Mouse (Mus musculus) heart, postnatal 4 days (tissue): ENCODE data around the gene Mrps5. TPM values are rescaled to one million over a fixed set of nuclear protein-coding genes. Genes with fewer than 3 reads are reported as not detected.
A peak's percentile ranks its signal among the peaks of the same experiment; 100 is the strongest.

ENCODE experiments used
- DNase-seq: peaks from one replicate; pipeline ENCODE4 v3.0.0; 2021
- total RNA-seq, 2 experiments: library from RNA; stranded (reverse); gene quantifications; 2 replicates each; pipeline ENCODE4 v1.2.3; 2021

Gene Mrps5
- total RNA-seq, 2 experiments from 2014 or later = 128 to 134 TPM

GRCm38 (mm10) chr2:127622065-127622464, 35.0 kb downstream of the Mrps5 start:
- DNase-seq = no peak

- DNase-seq = no peak
These were observed 37.8 kb downstream of the Mrps5 start for GRCm38 (mm10) chr2:127624786-127625185.

- DNase-seq = no peak
These were observed 38.6 kb downstream of the Mrps5 start for GRCm38 (mm10) chr2:127625659-127626058.

- no peak for DNase-seq
These were observed 40.3 kb downstream of the Mrps5 start for GRCm38 (mm10) chr2:127627354-127627753.

DNA sequence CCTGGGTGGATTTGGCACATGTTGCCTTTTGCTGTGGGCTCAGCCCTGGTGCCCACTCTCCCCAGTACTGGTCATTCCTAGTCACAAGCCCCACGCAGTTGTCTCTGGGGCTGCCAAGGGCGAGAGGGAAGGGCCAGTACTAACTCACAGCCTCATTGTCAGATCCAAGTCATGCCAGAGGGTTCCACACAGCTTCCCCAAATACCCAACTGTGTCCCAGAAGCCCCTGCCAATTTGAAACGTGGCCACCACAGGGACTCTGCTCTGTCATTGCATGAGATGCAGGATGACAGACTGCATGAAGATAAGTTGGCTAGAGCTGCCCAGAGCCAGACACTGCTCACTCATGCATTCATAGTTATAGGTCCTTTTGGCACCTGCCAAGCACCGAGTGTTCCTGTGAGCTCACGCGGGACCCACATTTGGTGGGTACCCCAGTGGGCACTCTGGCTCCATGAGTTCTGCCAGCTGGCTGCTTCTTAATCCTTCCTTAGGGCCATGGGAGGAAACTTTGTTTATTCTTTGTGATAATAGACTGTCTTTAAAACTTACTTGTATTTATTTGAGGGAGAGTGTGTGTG, 41.1 kb downstream of the Mrps5 start:
- DNase-seq = no peak

GRCm38 (mm10) chr2:127632601-127633000, 45.6 kb downstream of the Mrps5 start:
- DNase-seq = no peak

DNA sequence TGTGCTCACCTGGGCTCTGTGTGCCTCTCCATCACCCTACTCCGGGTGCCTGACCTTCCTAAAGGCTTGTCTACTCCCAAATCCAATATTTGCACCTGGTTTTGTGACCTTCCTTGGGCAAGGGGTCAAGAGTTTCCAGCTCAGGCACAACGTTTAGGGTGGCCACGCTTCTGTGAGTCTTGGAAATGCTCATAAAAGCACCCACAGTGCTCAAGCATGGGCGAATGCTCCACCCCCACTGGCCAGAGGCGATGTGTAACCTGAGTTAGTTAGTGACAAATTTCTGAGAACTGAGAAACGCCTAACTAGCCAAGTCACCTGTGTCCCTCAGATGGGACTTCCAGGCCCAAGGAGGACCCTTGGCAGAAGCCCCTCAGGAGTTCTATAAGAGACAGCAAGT, 48.6 kb downstream of the Mrps5 start:
- no peak for DNase-seq

GRCm38 (mm10) chr2:127638973-127639372, 52.0 kb downstream of the Mrps5 start:
- no peak for DNase-seq

DNA sequence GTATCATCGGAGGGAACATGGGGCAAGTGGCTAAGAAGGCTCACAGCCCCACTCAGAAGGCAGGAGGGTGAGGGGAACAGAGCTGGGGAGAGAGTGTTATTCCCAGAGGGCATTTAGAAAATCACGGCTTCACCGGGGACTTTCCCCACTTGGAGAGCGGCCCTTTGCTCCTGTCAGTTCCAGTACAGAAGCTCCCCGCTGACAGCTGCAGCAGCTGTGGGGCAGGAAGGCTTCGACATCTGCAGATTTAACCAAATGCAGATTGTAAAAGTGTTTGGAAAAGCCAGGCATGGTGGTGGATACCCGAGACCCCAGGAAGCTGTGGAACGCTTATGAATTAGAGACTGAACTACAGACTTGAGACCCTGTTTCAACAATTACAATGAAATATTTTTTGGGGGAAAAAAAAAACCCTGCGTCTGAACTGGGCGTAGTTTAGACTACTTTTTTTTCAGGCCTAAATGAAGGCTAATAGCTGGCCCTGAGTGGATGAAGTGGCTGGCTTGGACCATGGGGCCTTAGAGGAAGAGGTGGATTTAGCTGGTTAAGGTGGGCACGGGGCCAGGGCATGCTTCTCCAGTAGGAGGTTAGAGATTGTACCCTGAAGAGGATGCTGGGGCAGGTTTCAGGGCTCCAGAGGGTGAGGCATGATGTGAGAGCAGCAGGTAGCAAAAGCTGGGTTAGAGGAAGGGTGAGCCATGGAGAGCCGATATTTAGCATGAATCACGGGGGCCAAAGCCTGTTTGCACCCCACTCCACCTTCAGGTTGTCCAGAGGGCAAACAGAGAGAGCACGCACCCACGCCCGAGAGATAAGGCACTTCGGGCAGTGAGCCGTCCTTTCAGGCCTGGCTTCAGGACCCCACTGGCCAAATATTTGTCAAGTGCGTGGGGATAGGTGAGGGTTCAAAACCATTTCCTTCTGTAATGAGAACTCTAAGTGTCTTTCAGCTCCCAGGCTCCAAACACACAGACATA, 57.0 kb downstream of the Mrps5 start:
- DNase-seq = no peak

DNA sequence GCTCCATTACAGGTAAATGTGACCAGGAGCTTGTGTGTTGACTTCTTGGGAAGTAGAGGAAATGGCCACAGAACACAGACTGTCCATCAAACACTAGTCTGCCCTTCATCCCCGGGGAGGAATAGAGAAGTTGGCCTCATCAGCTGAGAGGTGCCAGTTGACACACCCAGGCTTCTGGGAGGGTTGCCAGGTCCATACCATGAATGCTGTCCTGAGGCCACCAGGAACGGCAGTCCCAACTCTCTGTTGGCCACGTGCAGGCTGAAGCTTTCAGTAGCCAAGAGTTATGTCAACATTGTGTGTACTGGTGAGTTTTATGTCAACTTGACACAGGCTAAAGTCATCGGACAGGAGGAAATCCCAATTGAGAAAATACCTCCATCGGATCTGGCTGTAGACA, 59.9 kb downstream of the Mrps5 start:
- DNase-seq = peak; percentile 21

GRCm38 (mm10) chr2:127648145-127648544, 61.1 kb downstream of the Mrps5 start:
- no peak for DNase-seq

- peak; percentile 38 for DNase-seq
These were observed 62.9 kb downstream of the Mrps5 start for GRCm38 (mm10) chr2:127649921-127650320.

DNA sequence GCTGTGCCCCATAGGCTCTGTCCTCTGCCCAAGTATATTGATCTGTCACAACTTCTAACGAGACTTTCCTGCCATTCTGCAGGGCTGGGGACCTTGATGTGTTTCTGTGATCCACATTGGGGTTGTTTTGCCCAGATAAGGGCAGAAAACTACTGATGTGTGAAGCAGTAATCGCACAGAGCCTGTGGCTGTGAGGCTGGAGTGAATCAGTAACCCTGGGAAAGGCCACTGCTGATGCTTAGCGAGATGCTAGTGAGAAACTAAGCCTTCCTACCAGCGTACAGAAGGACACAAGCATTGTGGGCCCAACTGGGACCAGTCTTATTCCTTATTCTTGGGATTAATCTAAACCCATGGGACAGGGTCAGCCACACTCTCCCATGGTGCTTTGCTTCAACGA, 64.6 kb downstream of the Mrps5 start:
- DNase-seq = no peak

GRCm38 (mm10) chr2:127652335-127652734, 65.3 kb downstream of the Mrps5 start:
- no peak for DNase-seq

DNA sequence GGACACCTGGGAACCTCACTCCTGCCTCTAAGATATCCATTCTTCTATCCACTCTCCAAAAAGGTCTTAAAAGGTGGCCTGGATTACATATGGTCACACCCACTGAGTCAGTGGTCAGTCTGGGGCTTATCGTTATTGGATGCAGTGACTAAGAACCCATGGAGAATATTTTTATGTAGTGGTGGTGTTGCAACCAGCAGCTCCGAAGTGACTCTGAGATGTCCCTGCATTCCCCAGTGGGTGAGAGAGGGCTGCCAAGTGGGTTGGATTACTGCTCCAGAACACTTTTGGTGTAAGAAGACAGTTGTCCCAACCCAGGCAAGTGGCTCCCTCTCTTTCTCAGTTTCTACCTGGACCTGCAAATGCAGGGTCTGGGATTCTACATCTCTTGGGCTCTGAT, 65.8 kb downstream of the Mrps5 start:
- DNase-seq = no peak

DNA sequence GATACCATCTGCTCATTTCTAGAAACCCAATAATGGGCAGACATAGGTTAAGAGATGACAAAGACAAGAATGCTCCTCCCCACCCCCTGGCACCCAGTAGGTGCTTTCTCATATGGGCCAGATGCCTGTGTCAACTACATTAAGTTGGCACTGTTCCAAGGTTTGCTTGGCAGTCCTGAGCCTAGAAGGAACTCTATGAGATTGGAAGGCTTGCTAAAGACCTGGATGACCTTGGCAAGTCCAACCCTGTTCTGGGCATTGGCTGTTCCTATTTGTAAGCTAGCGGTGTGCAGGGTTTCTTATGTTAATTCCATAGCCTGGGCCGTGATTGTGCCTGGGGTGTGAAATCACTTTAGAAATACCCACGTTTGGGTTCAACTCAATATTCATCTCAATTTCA, 67.8 kb downstream of the Mrps5 start:
- DNase-seq = no peak

- no peak for DNase-seq
These were observed 68.4 kb downstream of the Mrps5 start for GRCm38 (mm10) chr2:127655419-127655818.

DNA sequence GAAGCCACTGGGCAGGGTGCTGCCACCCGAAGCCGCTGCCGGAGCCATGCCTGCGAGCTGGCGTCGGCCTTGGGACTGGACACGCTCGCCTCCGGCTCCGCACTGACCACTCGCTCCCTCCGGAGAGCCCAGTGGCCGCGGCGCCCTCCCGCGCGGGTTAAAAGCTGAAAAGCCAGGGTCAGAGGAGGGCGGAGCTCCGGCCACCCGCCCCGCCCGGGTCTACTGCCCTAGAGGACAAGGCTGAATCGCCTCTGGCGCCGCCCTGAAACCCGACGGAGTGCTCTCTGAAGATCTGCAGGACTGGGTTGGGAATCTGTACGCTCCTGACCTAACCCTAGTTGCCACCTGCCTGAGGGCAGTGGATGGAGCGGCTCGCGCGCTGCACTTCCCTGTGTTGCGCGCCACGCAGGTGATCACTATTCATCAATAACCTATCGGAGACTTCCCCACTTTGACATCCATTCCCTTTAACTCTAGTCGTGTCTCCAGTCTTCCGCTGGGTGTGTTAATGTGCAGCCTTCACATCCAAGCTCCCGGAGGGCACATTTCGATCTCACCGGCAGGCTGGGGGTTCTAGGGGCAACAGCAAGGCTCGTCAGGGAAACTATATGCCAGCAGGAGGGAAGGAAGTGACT, 69.2 kb downstream of the Mrps5 start, which contains the start of gene Mal:
Mal (minus strand) TSS at position 610 of the 635 bp plus-strand sequence.
- DNase-seq = peak; percentile 43

Other genes with a start within 250 kb of the Mrps5 start
- not detected for gene Astl, start 248.6 kb upstream of the Mrps5 start, total RNA-seq
- under 1 TPM; 0.32 to 0.33 TPM for gene Adra2b, start 224.0 kb upstream of the Mrps5 start, total RNA-seq
- gene Gpat2, start 162.0 kb upstream of the Mrps5 start, total RNA-seq = under 1 TPM in 1 of 2 experiments, not detected in 1; 0.10 TPM
- gene Fahd2a, start 142.7 kb upstream of the Mrps5 start, total RNA-seq = 10 to 100 TPM; 20.4 to 21.0 TPM
- gene Kcnip3, start 65.1 kb upstream of the Mrps5 start, total RNA-seq = 1 to 10 TPM; 1.3 TPM
- under 1 TPM in 1 of 2 experiments, not detected in 1; 0.07 TPM for gene Prom2, start 45.8 kb upstream of the Mrps5 start, total RNA-seq
- gene Zfp661, start 128 bp upstream of the Mrps5 start, total RNA-seq = 1 to 10 TPM; 1.0 to 1.1 TPM
- 1 to 10 TPM; 1.2 to 2.7 TPM for gene Mal, start 69.5 kb downstream of the Mrps5 start, total RNA-seq
- 10 to 100 TPM; 15.5 to 17.0 TPM for gene Mall, start 142.7 kb downstream of the Mrps5 start, total RNA-seq
- gene Nphp1, start 201.7 kb downstream of the Mrps5 start, total RNA-seq = 10 to 100 TPM; 13.9 to 14.2 TPM
- gene Mtln, start 205.3 kb downstream of the Mrps5 start, total RNA-seq = 10 to 100 TPM; 30.3 to 30.5 TPM
- 10 to 100 TPM; 22.8 to 25.7 TPM for gene Bub1, start 244.6 kb downstream of the Mrps5 start, total RNA-seq